Mouse (Mus musculus) hindbrain, embryonic 11.5 days (tissue): ENCODE measurements around the gene Cox19. TPM values are rescaled to one million over a fixed set of nuclear protein-coding genes. Genes with fewer than 3 reads are reported as not detected.

Source experiments
- ATAC-seq: fragments of 200-750 bp; cut with Nextera tagmentation; 2 replicates; pipeline ENCODE4 v1.8.0; 2017; ENCODE audit warnings: mild to moderate bottlenecking, moderate TSS enrichment, moderate library complexity; ENCODE audit not compliant: low FRiP score
- DNase-seq: peaks from one replicate; pipeline ENCODE4 v3.0.0-alpha.2; 2015; ENCODE audit warnings: low spot score
- H3K27ac ChIP-seq: fragments of 300-500 bp; sonication (generic); 2 replicates; pipeline ENCODE4 v1.5.1; 2014; ENCODE audit warnings: mild to moderate bottlenecking, low read depth, low read length
- H3K27me3 ChIP-seq: fragments of 300-500 bp; sonication (generic); 2 replicates; pipeline ENCODE4 v1.6.1; 2014; ENCODE audit warnings: mild to moderate bottlenecking, low read length, moderate library complexity, mixed read lengths; ENCODE audit not compliant: control insufficient read depth, insufficient read depth
- H3K36me3 ChIP-seq: fragments of 300-500 bp; sonication (generic); 2 replicates; pipeline ENCODE4 v1.6.1; 2014; ENCODE audit warnings: mild to moderate bottlenecking, low read length, moderate library complexity, mixed read lengths; ENCODE audit not compliant: control insufficient read depth, insufficient read depth
- H3K4me1 ChIP-seq: fragments of 300-500 bp; sonication (generic); replicated peaks from 2 replicates; pipeline ENCODE4 v1.6.1; 2014; ENCODE audit warnings: low read length, mixed read lengths; ENCODE audit not compliant: control insufficient read depth, insufficient read depth
- H3K4me2 ChIP-seq: fragments of 300-500 bp; sonication (generic); replicated peaks from 2 replicates; pipeline ENCODE4 v1.6.1; 2014; ENCODE audit warnings: mild to moderate bottlenecking, low read depth, low read length
- H3K4me3 ChIP-seq: fragments of 300-500 bp; sonication (generic); 2 replicates; pipeline ENCODE4 v1.5.1; 2014; ENCODE audit warnings: low read depth, low read length
- H3K9ac ChIP-seq: fragments of 300-500 bp; sonication (generic); 2 replicates; pipeline ENCODE4 v1.6.1; 2014; ENCODE audit warnings: low read depth, low read length
- H3K9me3 ChIP-seq: fragments of 300-500 bp; sonication (generic); 2 replicates; pipeline ENCODE4 v1.6.1; 2016; ENCODE audit warnings: low read length; ENCODE audit not compliant: control insufficient read depth
- WGBS: fragments of 180-500 bp; shearing (Covaris S2); extraction: QIAGEN DNeasy Blood & Tissue Kit; methylation state at CpG from one replicate; pipeline ENCODE4 v1.1.7; 2014; 5-methylcytosine and 5-hydroxymethylcytosine counted together
- polyA plus RNA-seq: library from polyadenylated mRNA; unstranded; fragments of >200 nt; fragmentation: Nextera tagmentation; extraction: Ambion mirVana; gene quantifications from 2 replicates; pipeline ENCODE4 v1.2.1, GENCODE M21; 2014

Cox19 gene
- polyA plus RNA-seq, 1 experiment from 2014 or later, result 127 TPM

- no peaks in the 10 kb centered on the region for H3K9me3 ChIP-seq
- no peak overlapping the region for H3K9ac ChIP-seq
- H3K4me2 ChIP-seq, result no peak overlapping the region
- 94% methylated on average over 7 of the region's 7 CpGs for WGBS
- no peaks in the 10 kb centered on the region; the same call in 1 of the 2 replicates for H3K4me1 ChIP-seq
- H3K36me3 ChIP-seq, result no peaks in the 10 kb centered on the region
- H3K27ac ChIP-seq, result no peak overlapping the region
- H3K4me3 ChIP-seq, result no peak overlapping the region
- no peaks in the 10 kb centered on the region for H3K27me3 ChIP-seq
- ATAC-seq, result no peak
- DNase-seq, result no peak
Observed at GRCm38 (mm10) chr5:139378271-139378556, 27.0 kb upstream of the Cox19 start.

- Histone ChIP-seq H3K9me3 (no peaks in the 10 kb centered on the region), H3K4me3 (no peak within 1 kb of the TSS), H3K4me2 (no peak within 1 kb of the TSS), H3K4me1 (no peaks in the 10 kb centered on the region; the same call in 1 of the 2 replicates), H3K27me3 (no peaks in the 10 kb centered on the region), H3K9ac (no peak within 1 kb of the TSS), H3K27ac (no peak within 1 kb of the TSS; the same call in 1 of the 2 replicates), H3K36me3 (no peaks in the 10 kb centered on the region)
- ATAC-seq (no peak), DNase-seq (no peak)
- whole genome bisulfite sequencing, result 80% methylated on average over 18 of the region's 18 CpGs
Observed at GRCm38 (mm10) chr5:139377468-139378270, 26.5 kb upstream of the Cox19 start, which contains the start of gene Gpr146. TSS of gene Gpr146 (plus strand) at chr5:139377697.

- no peak overlapping the region for H3K4me2 ChIP-seq
- peaks cover 4% of the 10 kb centered on the region; the same call in 1 of the 2 replicates for H3K4me1 ChIP-seq
- DNase-seq (no peak), ATAC-seq (no peak)
- H3K4me3 ChIP-seq, result no peak overlapping the region
- no peak overlapping the region for H3K9ac ChIP-seq
- H3K27ac ChIP-seq, result no peak overlapping the region
- H3K36me3 ChIP-seq, result no peaks in the 10 kb centered on the region
- 81% methylated on average over 2 of the region's 2 CpGs for WGBS
- H3K9me3 ChIP-seq, result no peaks in the 10 kb centered on the region
- no peaks in the 10 kb centered on the region for H3K27me3 ChIP-seq
Observed at GRCm38 (mm10) chr5:139374841-139375240, 23.6 kb upstream of the Cox19 start.

GRCm38 (mm10) chr5:139373889-139374444, 22.7 kb upstream of the Cox19 start:
- WGBS, result 84% methylated on average over 6 of the region's 6 CpGs
- DNase-seq (no peak), ATAC-seq (no peak)
- Histone ChIP-seq H3K4me1 (peaks cover 4% of the 10 kb centered on the region; the same call in 1 of the 2 replicates), H3K36me3 (no peaks in the 10 kb centered on the region), H3K27ac (no peak overlapping the region), H3K4me2 (no peak overlapping the region), H3K9me3 (no peaks in the 10 kb centered on the region), H3K27me3 (no peaks in the 10 kb centered on the region), H3K9ac (no peak overlapping the region), H3K4me3 (no peak overlapping the region)

- ATAC-seq (no peak), DNase-seq (no peak)
- Histone ChIP-seq H3K9me3 (no peaks in the 10 kb centered on the region), H3K36me3 (no peaks in the 10 kb centered on the region), H3K4me2 (no peak overlapping the region), H3K9ac (no peak overlapping the region), H3K27ac (no peak overlapping the region), H3K27me3 (no peaks in the 10 kb centered on the region), H3K4me3 (no peak overlapping the region), H3K4me1 (peaks cover 4% of the 10 kb centered on the region; the same call in 1 of the 2 replicates)
- 77% methylated on average over 3 of the region's 3 CpGs for WGBS
Observed at GRCm38 (mm10) chr5:139373126-139373525, 21.9 kb upstream of the Cox19 start.

GRCm38 (mm10) chr5:139371631-139372401, 20.6 kb upstream of the Cox19 start:
- under 1% methylated on average over 38 of the region's 39 CpGs for WGBS
- H3K27ac ChIP-seq, result peak overlapping the region; percentile 53; the same call in 1 of the 2 replicates
- peaks cover 4% of the 10 kb centered on the region; the same call in 1 of the 2 replicates for H3K4me1 ChIP-seq
- ATAC-seq, result peak; percentile 92
- H3K9ac ChIP-seq, result peak overlapping the region; percentile 87
- H3K4me3 ChIP-seq, result peak overlapping the region; percentile 51
- H3K4me2 ChIP-seq, result peak overlapping the region; percentile 88
- H3K36me3 ChIP-seq, result no peaks in the 10 kb centered on the region
- no peaks in the 10 kb centered on the region for H3K9me3 ChIP-seq
- no peaks in the 10 kb centered on the region for H3K27me3 ChIP-seq
- peak; percentile 95 for DNase-seq

- no peak overlapping the region; the same call in 1 of the 2 replicates for H3K9ac ChIP-seq
- peaks cover 4% of the 10 kb centered on the region; the same call in 1 of the 2 replicates for H3K4me1 ChIP-seq
- H3K36me3 ChIP-seq, result no peaks in the 10 kb centered on the region
- no peak overlapping the region for H3K4me3 ChIP-seq
- H3K4me2 ChIP-seq, result peak overlapping the region; percentile 88; the same call in 1 of the 2 replicates
- no peaks in the 10 kb centered on the region for H3K27me3 ChIP-seq
- WGBS, result 60% methylated on average over 5 of the region's 5 CpGs
- ATAC-seq (no peak), DNase-seq (no peak)
- H3K9me3 ChIP-seq, result no peaks in the 10 kb centered on the region
- H3K27ac ChIP-seq, result no peak overlapping the region
Observed at GRCm38 (mm10) chr5:139371118-139371517, 19.9 kb upstream of the Cox19 start.

- no peaks in the 10 kb centered on the region for H3K9me3 ChIP-seq
- no peak overlapping the region for H3K4me2 ChIP-seq
- DNase-seq (no peak), ATAC-seq (no peak)
- H3K4me3 ChIP-seq, result no peak overlapping the region
- H3K4me1 ChIP-seq, result peaks cover 4% of the 10 kb centered on the region; the same call in 1 of the 2 replicates
- 83% methylated on average over 6 of the region's 6 CpGs for WGBS
- no peaks in the 10 kb centered on the region for H3K36me3 ChIP-seq
- no peaks in the 10 kb centered on the region for H3K27me3 ChIP-seq
- H3K9ac ChIP-seq, result no peak overlapping the region
- no peak overlapping the region for H3K27ac ChIP-seq
Observed at GRCm38 (mm10) chr5:139370336-139370735, 19.1 kb upstream of the Cox19 start.
